Mouse (Mus musculus) T-helper 1 cell (primary cell): ENCODE results near the gene Fggy.

Experiments used
- in situ Hi-C: fragments of 300-600 bp; cut with MboI, MseI; formaldehyde crosslinking; loops from one replicate; pipeline ENCODE4 v1.15.1; 2025; ENCODE audit warnings: high pct_unique_total_duplicates

Fggy gene

GRCm38 (mm10) chr4:95729142-95729826 lies 172.0 kb downstream of the Fggy start:
- in situ Hi-C loops = no loop called here

- in situ Hi-C loops = no loop called here
Observed at GRCm38 (mm10) chr4:95731110-95731509, 173.8 kb downstream of the Fggy start.

GRCm38 (mm10) chr4:95733397-95734249 lies 176.3 kb downstream of the Fggy start:
- in situ Hi-C loops = no loop called here

GRCm38 (mm10) chr4:95735967-95736366 lies 178.7 kb downstream of the Fggy start:
- in situ Hi-C loops = no loop called here

GRCm38 (mm10) chr4:95736674-95737073 lies 179.4 kb downstream of the Fggy start:
- in situ Hi-C loops = no loop called here

GRCm38 (mm10) chr4:95738179-95738578 lies 180.9 kb downstream of the Fggy start:
- in situ Hi-C loops = no loop called here

GRCm38 (mm10) chr4:95738725-95739124 lies 181.4 kb downstream of the Fggy start:
- in situ Hi-C loops = no loop called here

GRCm38 (mm10) chr4:95741115-95741734 lies 183.9 kb downstream of the Fggy start:
- in situ Hi-C loops = no loop called here

GRCm38 (mm10) chr4:95742986-95743385 lies 185.7 kb downstream of the Fggy start:
- in situ Hi-C loops = no loop called here

- in situ Hi-C loops = no loop called here
Observed at GRCm38 (mm10) chr4:95746954-95747353, 189.6 kb downstream of the Fggy start.

GRCm38 (mm10) chr4:95747415-95748202 lies 190.3 kb downstream of the Fggy start:
- in situ Hi-C loops = no loop called here

- in situ Hi-C loops = no loop called here
Observed at GRCm38 (mm10) chr4:95750186-95750585, 192.9 kb downstream of the Fggy start.

GRCm38 (mm10) chr4:95752538-95753188 lies 195.4 kb downstream of the Fggy start:
- in situ Hi-C loops = no loop called here

GRCm38 (mm10) chr4:95759027-95759731 lies 201.9 kb downstream of the Fggy start:
- in situ Hi-C loops = no loop called here

- in situ Hi-C loops = no loop called here
Observed at GRCm38 (mm10) chr4:95765359-95765758, 208.1 kb downstream of the Fggy start.

- in situ Hi-C loops = no loop called here
Observed at GRCm38 (mm10) chr4:95770469-95770868, 213.2 kb downstream of the Fggy start.

GRCm38 (mm10) chr4:95771542-95771941 lies 214.2 kb downstream of the Fggy start:
- in situ Hi-C loops = no loop called here

GRCm38 (mm10) chr4:95771945-95772344 lies 214.6 kb downstream of the Fggy start:
- in situ Hi-C loops = no loop called here

GRCm38 (mm10) chr4:95772663-95773062 lies 215.4 kb downstream of the Fggy start:
- in situ Hi-C loops = no loop called here

- in situ Hi-C loops = no loop called here
Observed at GRCm38 (mm10) chr4:95775574-95775973, 218.3 kb downstream of the Fggy start.

- in situ Hi-C loops = no loop called here
Observed at GRCm38 (mm10) chr4:95777839-95778238, 220.5 kb downstream of the Fggy start.
